Mouse (Mus musculus) 3134 (cell line): Measurements from ENCODE around the gene Golga5.

ENCODE experiments used
- DNase-seq: peaks from one replicate; pipeline ENCODE4 v3.0.0-alpha.2; 2011; ENCODE audit warnings: low spot score; ENCODE audit not compliant: insufficient read length; ENCODE audit errors: extremely low read depth

The Golga5 gene

GRCm38 (mm10) chr12:102468894-102469764, at the start of gene Golga5:
Golga5 (plus strand) TSS chr12:102469135.
- peak; percentile 97 for DNase-seq

- DNase-seq, result peak; percentile 33
These were observed 49.4 kb upstream of the Golga5 start for GRCm38 (mm10) chr12:102419544-102419943.

DNA sequence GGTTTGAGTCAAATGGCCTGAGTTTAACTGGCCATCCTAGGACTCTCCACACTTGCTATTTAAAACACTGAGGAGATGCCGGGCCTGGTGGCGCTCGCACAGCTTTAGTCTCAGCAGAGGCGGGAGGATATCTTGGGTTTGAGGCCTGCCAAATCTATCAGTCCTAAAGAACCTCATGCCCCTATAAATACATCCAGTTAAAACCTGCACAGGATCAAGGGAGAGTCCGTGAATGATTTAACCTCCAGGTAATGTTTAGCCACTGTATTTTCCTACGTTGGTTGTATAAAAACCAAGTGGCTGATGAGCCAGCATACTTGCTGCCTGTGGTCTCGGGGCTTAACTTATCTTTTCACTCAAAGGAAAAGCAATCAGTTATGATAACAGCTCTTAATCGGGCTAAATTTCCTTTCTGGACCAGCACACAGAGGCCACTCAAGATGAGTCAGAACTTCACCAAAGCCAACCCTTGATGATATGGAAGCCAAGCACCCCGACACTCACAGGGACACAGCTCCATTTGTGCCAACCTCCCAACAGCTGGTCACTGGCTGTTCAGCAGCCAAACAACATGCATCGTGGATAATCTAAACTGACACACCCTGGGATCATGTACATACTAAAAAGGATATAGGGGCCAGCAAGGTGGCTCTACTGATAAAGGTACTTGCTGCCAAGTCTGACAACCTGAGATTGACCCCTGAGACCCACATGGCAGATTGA, 48.6 kb upstream of the Golga5 start:
- no peak for DNase-seq

DNA sequence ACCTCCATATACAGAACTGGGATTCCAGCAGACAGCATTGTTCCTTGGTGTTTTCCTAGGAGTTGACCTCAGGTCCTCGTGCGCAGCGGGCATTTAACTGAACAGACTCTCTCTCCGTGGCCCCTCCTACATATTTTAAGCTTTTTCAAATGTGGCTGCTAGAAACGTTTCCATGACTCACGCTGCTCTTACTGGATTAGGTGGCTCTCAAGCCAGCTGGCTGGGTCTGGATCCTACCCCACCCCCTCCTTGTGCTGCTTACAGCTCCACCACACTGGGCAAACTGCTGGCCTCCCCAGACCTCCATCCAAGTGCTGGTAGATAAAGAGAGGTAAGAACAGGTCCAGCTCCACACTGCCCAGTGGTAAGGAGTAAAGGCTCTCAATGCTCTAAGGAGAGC, 46.9 kb upstream of the Golga5 start:
- peak; percentile 65 for DNase-seq

GRCm38 (mm10) chr12:102422623-102423320, 46.2 kb upstream of the Golga5 start:
- DNase-seq, result no peak

- DNase-seq, result no peak
These were observed 45.3 kb upstream of the Golga5 start for GRCm38 (mm10) chr12:102423625-102424024.

- no peak for DNase-seq
These were observed 44.5 kb upstream of the Golga5 start for GRCm38 (mm10) chr12:102424456-102424855.

DNA sequence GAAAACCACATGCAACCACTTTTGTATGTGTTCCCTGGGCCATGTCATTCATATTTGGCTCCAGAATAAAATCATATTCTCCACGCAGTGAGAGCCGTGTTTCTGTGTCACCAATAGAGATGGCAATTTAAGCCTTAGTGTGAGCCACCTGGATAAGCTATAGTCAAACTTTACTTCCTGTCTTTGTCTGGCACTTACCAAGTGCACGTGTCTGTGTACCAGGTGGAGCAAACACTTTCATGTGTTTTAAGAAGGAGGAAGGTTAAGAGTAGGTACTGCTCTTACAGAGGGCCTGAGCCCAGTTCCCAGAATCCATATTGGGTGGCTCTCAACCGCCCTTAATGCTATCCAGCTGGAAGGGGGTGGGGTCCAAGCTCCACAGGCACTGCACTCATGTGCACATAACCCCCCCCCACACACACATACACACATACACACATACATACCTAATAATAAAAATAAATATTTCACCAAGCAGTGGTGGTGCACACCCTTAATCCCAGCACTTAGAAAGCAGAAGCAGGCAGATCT, 43.8 kb upstream of the Golga5 start:
- DNase-seq, result no peak

DNA sequence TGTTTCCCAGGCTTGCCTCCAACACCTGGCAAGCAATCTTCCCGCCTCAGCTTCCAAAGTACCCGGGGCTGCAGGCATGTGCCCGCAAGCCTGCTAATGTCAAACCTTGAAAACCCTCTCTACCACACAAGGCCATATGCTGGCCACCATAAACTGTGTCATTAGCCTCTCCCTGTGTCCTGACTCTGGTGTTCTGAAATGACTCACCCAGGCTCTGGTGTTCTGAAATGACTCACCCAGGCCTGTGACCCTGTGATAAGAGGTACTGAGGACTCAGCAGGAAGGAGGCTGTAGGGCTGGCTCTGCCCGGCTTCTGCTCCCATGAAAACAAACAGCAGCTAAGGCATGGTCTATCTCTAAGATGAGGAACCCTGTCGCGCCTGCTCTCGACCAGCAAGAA, 42.6 kb upstream of the Golga5 start:
- DNase-seq, result peak; percentile 69

DNA sequence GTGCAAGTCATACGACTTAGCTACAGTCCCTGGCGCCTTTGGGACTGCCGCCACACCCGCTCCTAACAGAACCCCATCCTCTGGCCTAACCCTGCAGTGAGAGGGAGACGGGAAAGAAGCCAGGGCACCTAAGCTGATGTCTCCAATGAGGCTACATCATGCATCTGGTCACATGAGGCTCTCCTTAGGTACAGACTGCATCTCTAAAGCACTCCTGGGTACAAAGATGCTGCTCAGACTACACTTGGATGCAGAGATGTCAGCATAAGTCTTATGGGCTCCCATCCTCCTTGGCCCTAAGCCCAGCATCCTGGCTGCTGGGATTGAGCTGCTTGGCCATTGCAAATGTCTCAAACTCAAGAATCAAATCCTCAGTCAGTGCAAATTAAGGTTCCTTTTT, 39.3 kb upstream of the Golga5 start:
- no peak for DNase-seq

- no peak for DNase-seq
These were observed 38.7 kb upstream of the Golga5 start for GRCm38 (mm10) chr12:102430228-102430627.

GRCm38 (mm10) chr12:102432238-102432637, 36.7 kb upstream of the Golga5 start:
- DNase-seq, result no peak

- no peak for DNase-seq
These were observed 34.8 kb upstream of the Golga5 start for GRCm38 (mm10) chr12:102434107-102434506.

DNA sequence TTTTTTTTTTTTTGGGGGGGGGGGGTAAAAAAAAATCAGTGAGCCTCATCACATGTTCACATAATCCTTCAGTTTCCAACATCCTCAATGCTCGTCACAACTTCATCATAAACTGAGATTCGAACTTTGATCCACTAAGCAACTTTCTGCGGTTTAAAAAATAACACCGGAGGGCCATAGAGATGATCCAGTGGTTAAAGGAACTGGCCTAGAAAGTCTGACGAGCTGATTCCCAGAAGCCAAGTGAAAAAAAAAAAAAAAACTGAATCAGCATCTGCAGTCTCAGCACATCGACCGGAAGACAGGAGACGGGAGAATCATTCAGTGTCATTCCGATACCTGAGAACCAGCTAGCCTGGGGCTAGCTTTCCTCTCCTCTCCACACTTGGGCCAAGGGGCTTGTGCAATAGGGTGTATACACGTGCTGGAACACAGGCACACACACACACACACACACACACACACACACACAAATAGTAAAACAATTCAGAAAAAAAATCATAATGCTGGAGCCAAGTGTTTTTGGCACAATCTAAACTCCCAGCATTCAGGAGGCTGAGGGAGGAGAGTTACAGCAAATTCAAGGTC, 31.9 kb upstream of the Golga5 start:
- DNase-seq, result no peak

DNA sequence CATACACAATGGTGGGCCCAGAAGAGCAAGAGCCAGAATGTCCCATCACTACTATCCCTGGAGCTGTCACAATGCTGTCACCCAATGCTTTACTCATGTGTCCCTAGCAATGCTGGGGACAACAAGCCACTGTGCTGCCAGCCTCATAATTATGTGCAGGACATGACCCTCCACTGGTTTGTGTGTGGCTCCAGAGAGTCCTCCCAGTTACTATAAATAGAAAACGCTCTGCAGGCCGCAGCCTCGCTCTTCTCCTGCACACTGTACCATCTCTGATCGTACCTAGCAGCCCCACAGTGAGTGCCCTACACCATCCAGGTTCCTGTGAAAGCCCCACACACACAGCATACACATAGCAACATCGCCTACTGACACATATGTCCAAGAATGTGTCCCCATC, 31.0 kb upstream of the Golga5 start:
- DNase-seq, result no peak

DNA sequence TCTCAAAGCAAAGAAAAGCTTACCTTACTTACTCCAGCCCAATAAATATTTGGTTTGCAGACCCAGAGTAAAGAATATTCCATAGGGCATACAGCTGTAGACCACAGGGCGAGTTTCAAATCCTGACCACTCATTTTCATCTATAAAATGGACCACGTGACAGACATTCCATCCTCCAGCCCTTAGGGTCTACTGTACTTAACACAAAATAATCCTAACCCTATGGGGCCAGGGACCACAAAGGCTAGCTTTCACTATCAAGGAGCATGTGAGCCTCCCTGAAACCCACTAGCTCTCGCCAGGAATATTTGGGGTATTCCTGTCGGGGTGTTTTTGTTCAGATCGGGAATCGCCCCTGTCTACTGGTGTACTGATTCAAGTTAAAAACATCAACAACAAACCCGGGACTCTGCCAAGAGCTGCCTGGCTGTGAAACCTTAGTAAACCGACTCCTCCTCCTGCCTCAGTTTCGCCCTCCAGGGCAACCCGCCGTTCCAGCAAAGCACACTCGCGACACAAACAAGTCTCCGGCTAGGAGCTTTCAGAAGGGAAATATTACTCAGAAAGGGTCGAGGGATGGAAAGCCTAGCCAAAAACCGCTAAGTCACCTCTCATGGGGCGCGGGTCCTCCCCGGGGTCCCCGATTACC, 29.8 kb upstream of the Golga5 start:
- DNase-seq, result no peak

- DNase-seq, result peak; percentile 95
These were observed 29.3 kb upstream of the Golga5 start, which contains the start of gene Lgmn for GRCm38 (mm10) chr12:102439632-102440023. Lgmn (minus strand) TSS chr12:102439813.

- no peak for DNase-seq
These were observed 28.4 kb upstream of the Golga5 start for GRCm38 (mm10) chr12:102440551-102440950.

DNA sequence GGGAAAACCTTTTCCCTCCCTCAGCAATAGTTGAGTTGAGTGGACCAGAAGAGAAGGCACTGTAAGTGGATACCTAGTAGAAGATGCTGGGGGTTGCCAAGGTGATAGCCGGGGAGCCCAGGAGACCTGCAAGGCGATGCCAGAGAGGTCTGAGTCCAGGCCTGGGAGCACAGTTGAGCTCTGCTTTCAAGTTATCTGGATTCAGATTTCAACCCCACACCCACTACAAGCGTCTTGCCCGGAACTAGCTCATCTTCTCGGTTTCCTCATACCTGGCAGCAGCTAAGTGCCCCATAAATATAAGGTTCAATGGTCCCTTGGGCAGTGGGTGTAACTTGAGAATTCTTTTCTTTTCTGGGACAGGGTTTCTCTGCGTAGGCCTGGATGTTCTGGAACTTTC, 27.8 kb upstream of the Golga5 start:
- DNase-seq, result no peak

DNA sequence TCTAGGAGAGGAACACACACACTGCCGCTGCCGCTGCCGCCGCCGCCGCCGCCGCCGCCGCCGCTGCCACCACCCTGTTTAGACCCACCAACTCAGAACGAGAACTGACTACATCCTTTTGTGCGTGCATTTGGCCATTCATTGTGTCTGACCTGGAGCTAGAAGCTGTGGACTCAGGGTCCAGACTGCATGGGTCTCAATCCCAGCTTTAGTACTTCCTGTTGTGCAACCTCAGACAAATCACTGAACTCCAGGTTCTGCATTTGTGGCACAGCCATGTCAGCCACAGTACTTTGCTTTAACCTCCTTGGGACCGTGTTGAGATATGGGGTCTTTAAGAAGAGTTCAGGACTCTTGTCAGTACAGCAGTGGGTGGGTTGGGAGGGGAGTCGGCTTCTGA, 26.3 kb upstream of the Golga5 start:
- DNase-seq, result no peak
